Mouse (Mus musculus) liver, embryonic 13.5 days (tissue): ENCODE measurements around the gene Usp5. TPM values are rescaled to one million over a fixed set of nuclear protein-coding genes. Genes with fewer than 3 reads are reported as not detected.
"Not testable (repeated sequence)": the region's sequence is repeated elsewhere in the genome, so short reads cannot be mapped to it uniquely, and the experiment has no call there.

Experiments
- ATAC-seq: fragments of 200-750 bp; cut with Nextera tagmentation; 2 replicates; pipeline ENCODE4 v1.8.0; 2017; ENCODE audit warnings: low read depth, mild to moderate bottlenecking, moderate number of reproducible peaks, moderate library complexity
- DNase-seq: peaks from one replicate; pipeline ENCODE4 v3.0.0; 2022
- H3K27ac ChIP-seq: fragments of 300-500 bp; sonication (generic); 2 replicates; pipeline ENCODE4 v1.5.1; 2015; ENCODE audit warnings: moderate library complexity, mild to moderate bottlenecking, inconsistent platforms
- H3K27me3 ChIP-seq: fragments of 300-500 bp; sonication (generic); 2 replicates; pipeline ENCODE4 v1.6.1; 2015; ENCODE audit warnings: mild to moderate bottlenecking, inconsistent platforms
- H3K36me3 ChIP-seq: fragments of 300-500 bp; sonication (generic); 2 replicates; pipeline ENCODE4 v1.6.1; 2015; ENCODE audit warnings: mild to moderate bottlenecking, inconsistent platforms
- H3K4me1 ChIP-seq: fragments of 300-500 bp; sonication (generic); replicated peaks from 2 replicates; pipeline ENCODE4 v1.6.1; 2015; ENCODE audit warnings: inconsistent platforms
- H3K4me2 ChIP-seq: fragments of 300-500 bp; sonication (generic); 2 replicates; pipeline ENCODE4 v1.6.1; 2015; ENCODE audit warnings: inconsistent platforms, mild to moderate bottlenecking, moderate library complexity
- H3K4me3 ChIP-seq: fragments of 300-500 bp; sonication (generic); replicated peaks from 2 replicates; pipeline ENCODE4 v1.5.1; 2015; ENCODE audit warnings: mild to moderate bottlenecking, inconsistent platforms
- H3K9ac ChIP-seq: fragments of 300-500 bp; sonication (generic); 2 replicates; pipeline ENCODE4 v1.6.1; 2015; ENCODE audit warnings: mild to moderate bottlenecking, inconsistent platforms
- H3K9me3 ChIP-seq: fragments of 300-500 bp; sonication (generic); replicated peaks from 2 replicates; pipeline ENCODE4 v1.6.1; 2016; ENCODE audit warnings: inconsistent platforms
- WGBS: fragments of 180-500 bp; shearing (Covaris S2); methylation state at CpG from one replicate; pipeline ENCODE4 v1.1.7; 2015; ENCODE audit not compliant: insufficient replicate concordance; 5-methylcytosine and 5-hydroxymethylcytosine counted together
- polyA plus RNA-seq: library from polyadenylated mRNA; unstranded; fragments of >200 nt; fragmentation: Nextera tagmentation; extraction: Ambion mirVana; gene quantifications from 2 replicates; pipeline ENCODE4 v1.2.1, GENCODE M21; 2015

The Usp5 gene
- polyA plus RNA-seq, 1 experiment from 2014 or later = 63.5 TPM

- peaks cover 30% of the 10 kb centered on the region for H3K36me3 ChIP-seq
- H3K4me1 ChIP-seq = peaks cover 88% of the 10 kb centered on the region
- no peaks in the 10 kb centered on the region for H3K9me3 ChIP-seq
- WGBS = 44% methylated on average over 14 of the region's 14 CpGs
- no peaks in the 10 kb centered on the region for H3K27me3 ChIP-seq
- ATAC-seq (0 out of 2 replicates have a peak, but pooled peaks have one; percentile 0), DNase-seq (no peak)
- H3K9ac ChIP-seq = peak overlapping the region; percentile 92
- peak overlapping the region; percentile 86 for H3K4me3 ChIP-seq
- H3K4me2 ChIP-seq = peak overlapping the region; percentile 100
- H3K27ac ChIP-seq = peak overlapping the region; percentile 97
Measured at GRCm38 (mm10) chr6:124809775-124810538, 19.3 kb downstream of the Usp5 start.

GRCm38 (mm10) chr6:124809052-124809774, 20.1 kb downstream of the Usp5 start:
- under 1% methylated on average over 35 of the region's 35 CpGs for WGBS
- ATAC-seq = peak; percentile 40

GRCm38 (mm10) chr6:124808358-124809012, 20.8 kb downstream of the Usp5 start, which contains the start of gene Spsb2:
TSS of gene Spsb2 (plus strand) at chr6:124808661.
- Histone ChIP-seq H3K4me3 (peak within 1 kb of the TSS; percentile 86), H3K9me3 (no peaks in the 10 kb centered on the region), H3K36me3 (peaks cover 30% of the 10 kb centered on the region), H3K4me1 (peaks cover 88% of the 10 kb centered on the region), H3K27me3 (no peaks in the 10 kb centered on the region), H3K27ac (peak within 1 kb of the TSS; percentile 97), H3K9ac (peak within 1 kb of the TSS; percentile 92), H3K4me2 (peak within 1 kb of the TSS; percentile 100)
- WGBS = 4% methylated on average over 29 of the region's 29 CpGs
- ATAC-seq (peak; percentile 63), DNase-seq (peak; percentile 69)

More at GRCm38 (mm10) chr6:124809052-124809774, 20.1 kb downstream of the Usp5 start:
- Histone ChIP-seq H3K4me1 (peaks cover 88% of the 10 kb centered on the region), H3K36me3 (peaks cover 30% of the 10 kb centered on the region), H3K9me3 (no peaks in the 10 kb centered on the region), H3K27ac (peak overlapping the region; percentile 97), H3K4me3 (peak overlapping the region; percentile 86), H3K27me3 (no peaks in the 10 kb centered on the region), H3K9ac (peak overlapping the region; percentile 92), H3K4me2 (peak overlapping the region; percentile 100)
- peak; percentile 80 for DNase-seq

GRCm38 (mm10) chr6:124807986-124808357, 21.3 kb downstream of the Usp5 start:
- 68% methylated on average over 6 of the region's 6 CpGs for WGBS
- DNase-seq = no peak
- no peaks in the 10 kb centered on the region for H3K27me3 ChIP-seq
- H3K9ac ChIP-seq = peak overlapping the region; percentile 92
- peak overlapping the region; percentile 100 for H3K4me2 ChIP-seq
- H3K9me3 ChIP-seq = no peaks in the 10 kb centered on the region
- ATAC-seq = no peak
- peaks cover 85% of the 10 kb centered on the region for H3K4me1 ChIP-seq
- H3K36me3 ChIP-seq = peaks cover 30% of the 10 kb centered on the region
- H3K27ac ChIP-seq = peak overlapping the region; percentile 97
- H3K4me3 ChIP-seq = peak overlapping the region; percentile 86

GRCm38 (mm10) chr6:124807366-124807765, 21.9 kb downstream of the Usp5 start:
- WGBS = 66% methylated on average over 4 of the region's 4 CpGs
- Histone ChIP-seq H3K4me3 (no peak overlapping the region), H3K9me3 (no peaks in the 10 kb centered on the region), H3K36me3 (peaks cover 27% of the 10 kb centered on the region), H3K4me2 (no peak overlapping the region), H3K27me3 (no peaks in the 10 kb centered on the region), H3K4me1 (peaks cover 84% of the 10 kb centered on the region), H3K27ac (peak overlapping the region; percentile 97), H3K9ac (no peak overlapping the region)
- no peak for ATAC-seq
- no peak for DNase-seq

- H3K36me3 ChIP-seq = peaks cover 19% of the 10 kb centered on the region
- peak overlapping the region; percentile 83 for H3K4me2 ChIP-seq
- H3K9ac ChIP-seq = peak overlapping the region; percentile 59
- 77% methylated on average over 7 of the region's 7 CpGs for WGBS
- H3K27ac ChIP-seq = peak overlapping the region; percentile 89
- no peaks in the 10 kb centered on the region for H3K27me3 ChIP-seq
- peaks cover 77% of the 10 kb centered on the region for H3K4me1 ChIP-seq
- peak overlapping the region; percentile 63 for H3K4me3 ChIP-seq
- no peak for DNase-seq
- ATAC-seq = no peak
- no peaks in the 10 kb centered on the region for H3K9me3 ChIP-seq
Measured at GRCm38 (mm10) chr6:124806446-124807140, 22.7 kb downstream of the Usp5 start.

- H3K27ac ChIP-seq = peak overlapping the region; percentile 89
- peak; percentile 69 for ATAC-seq
- peak overlapping the region; percentile 63 for H3K4me3 ChIP-seq
- no peaks in the 10 kb centered on the region for H3K9me3 ChIP-seq
- 4% methylated on average over 34 of the region's 34 CpGs for WGBS
- peaks cover 69% of the 10 kb centered on the region for H3K4me1 ChIP-seq
- H3K9ac ChIP-seq = peak overlapping the region; percentile 68
- DNase-seq = peak; percentile 90
- H3K27me3 ChIP-seq = no peaks in the 10 kb centered on the region
- peak overlapping the region; percentile 83 for H3K4me2 ChIP-seq
- H3K36me3 ChIP-seq = peaks cover 10% of the 10 kb centered on the region
Measured at GRCm38 (mm10) chr6:124805341-124806321, 23.7 kb downstream of the Usp5 start.

GRCm38 (mm10) chr6:124804341-124804740, 24.9 kb downstream of the Usp5 start:
- no peak for DNase-seq

GRCm38 (mm10) chr6:124803691-124804090, 25.6 kb downstream of the Usp5 start:
- H3K4me2 ChIP-seq, H3K9ac ChIP-seq, DNase-seq, H3K27me3 ChIP-seq, H3K36me3 ChIP-seq, H3K9me3 ChIP-seq, ATAC-seq, H3K4me3 ChIP-seq, H3K27ac ChIP-seq: not testable (repeated sequence)
- WGBS = 84% methylated on average over 4 of the region's 4 CpGs
- H3K4me1 ChIP-seq = peaks cover 51% of the 10 kb centered on the region

More at GRCm38 (mm10) chr6:124804341-124804740, 24.9 kb downstream of the Usp5 start:
- H3K36me3 ChIP-seq = no peaks in the 10 kb centered on the region
- no peak overlapping the region for H3K9ac ChIP-seq
- peak overlapping the region; percentile 89 for H3K27ac ChIP-seq
- H3K4me2 ChIP-seq = no peak overlapping the region
- no peaks in the 10 kb centered on the region for H3K9me3 ChIP-seq
- no peak overlapping the region for H3K4me3 ChIP-seq
- 60% methylated on average over 3 of the region's 3 CpGs for WGBS
- no peak for ATAC-seq
- H3K27me3 ChIP-seq = no peaks in the 10 kb centered on the region
- peaks cover 56% of the 10 kb centered on the region for H3K4me1 ChIP-seq

- DNase-seq = no peak
Measured at GRCm38 (mm10) chr6:124803061-124803460, 26.2 kb downstream of the Usp5 start.

More at GRCm38 (mm10) chr6:124803061-124803460, 26.2 kb downstream of the Usp5 start:
- Histone ChIP-seq H3K36me3 (no peaks in the 10 kb centered on the region), H3K4me2 (peak overlapping the region; percentile 66; the same call in 1 of the 2 replicates), H3K4me1 (peaks cover 45% of the 10 kb centered on the region), H3K27ac (no peak overlapping the region), H3K9ac (no peak overlapping the region), H3K4me3 (no peak overlapping the region), H3K27me3 (no peaks in the 10 kb centered on the region), H3K9me3 (no peaks in the 10 kb centered on the region)
- WGBS = 68% methylated on average over 3 of the region's 3 CpGs
- ATAC-seq = no peak
